Mouse (Mus musculus) WW6 (cell line): Measurements from ENCODE around the gene 1110051M20Rik.

ENCODE experiments used
- DNase-seq: peaks from one replicate; pipeline ENCODE4 v3.0.0-alpha.2; 2013; ENCODE audit warnings: low read depth, low spot score

Gene 1110051M20Rik

DNA sequence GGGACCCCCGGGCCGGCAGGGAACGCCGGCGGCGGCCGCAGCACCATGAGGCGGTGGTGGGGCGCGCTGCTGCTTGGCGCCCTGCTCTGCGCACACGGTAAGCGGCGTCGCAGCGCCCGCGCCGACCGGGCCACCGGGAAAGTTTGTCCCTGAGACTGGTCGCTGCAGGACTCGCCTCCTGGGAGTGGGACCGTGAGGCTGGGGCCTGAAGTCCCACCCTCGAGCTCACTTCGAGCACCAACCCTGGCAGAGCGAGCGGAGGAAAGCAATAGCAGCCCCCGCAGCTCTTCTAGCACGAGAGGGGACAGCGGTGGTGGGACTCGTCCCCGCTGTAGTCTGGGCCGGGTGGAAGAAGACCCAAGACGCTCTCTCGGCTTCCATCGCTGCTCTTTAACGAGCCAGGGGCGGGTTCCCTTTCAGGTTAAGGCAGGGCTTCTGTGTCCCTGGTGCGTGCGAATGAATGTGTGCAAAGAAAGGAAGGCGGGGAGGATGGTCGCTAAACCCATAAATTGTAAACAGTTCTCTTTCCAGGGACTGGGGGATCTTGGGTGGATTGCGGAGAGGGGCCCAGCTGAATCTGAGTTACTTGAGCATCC, 13.2 kb upstream of the 1110051M20Rik start:
- DNase-seq = no peak

DNA sequence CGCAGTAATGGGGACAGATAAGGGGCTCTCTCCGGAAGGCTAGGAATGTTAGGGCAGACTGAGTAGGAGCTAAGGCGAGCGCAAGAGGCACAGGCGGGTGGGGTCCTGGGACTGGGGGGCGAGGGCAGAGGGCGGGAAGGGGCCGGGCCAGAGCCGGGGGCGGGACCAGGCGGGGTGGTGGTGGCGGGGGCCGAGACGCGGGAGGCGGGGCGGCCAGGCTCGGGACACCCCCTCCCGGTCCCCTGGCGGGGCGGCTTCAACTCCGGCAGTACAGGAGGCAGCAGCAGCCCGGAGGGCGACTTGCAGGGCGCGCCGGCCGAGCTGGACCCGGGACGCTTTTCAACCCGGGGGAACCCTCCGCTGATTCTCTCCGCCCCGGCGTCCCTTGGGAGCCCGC, 12.8 kb upstream of the 1110051M20Rik start, which contains the start of gene Lrp4:
TSS of gene Lrp4 (plus strand) at position 253 of the 397 bp plus-strand sequence.
- DNase-seq = no peak

DNA sequence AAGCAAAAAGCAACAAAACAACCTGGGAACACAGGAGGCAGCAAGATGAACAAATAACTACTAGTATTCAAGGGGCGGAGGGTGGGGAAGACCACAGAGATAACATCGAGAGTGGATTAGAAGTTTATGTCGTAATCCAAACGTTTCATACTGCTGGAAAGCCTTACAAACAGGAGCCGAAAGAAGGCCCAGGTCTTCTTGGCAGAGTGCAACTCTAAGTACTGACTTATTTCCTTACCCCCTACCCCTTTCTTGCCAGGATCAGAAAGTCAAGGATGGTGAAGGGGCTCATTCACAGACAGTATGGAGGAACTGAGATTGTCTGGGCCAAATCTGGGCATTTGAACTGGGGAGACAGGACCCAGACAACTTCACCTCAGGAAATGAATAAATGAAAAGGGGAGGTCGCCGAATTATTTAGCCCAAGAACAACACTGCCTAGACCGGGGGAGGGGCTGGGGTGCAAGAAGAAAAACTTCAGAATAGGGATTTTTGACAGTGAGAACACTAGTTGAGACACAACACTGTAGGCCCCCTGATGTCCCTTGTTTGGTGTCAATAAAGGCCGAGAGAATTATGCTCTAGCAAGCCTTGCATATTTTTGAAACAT, 12.1 kb upstream of the 1110051M20Rik start:
- DNase-seq = no peak

DNA sequence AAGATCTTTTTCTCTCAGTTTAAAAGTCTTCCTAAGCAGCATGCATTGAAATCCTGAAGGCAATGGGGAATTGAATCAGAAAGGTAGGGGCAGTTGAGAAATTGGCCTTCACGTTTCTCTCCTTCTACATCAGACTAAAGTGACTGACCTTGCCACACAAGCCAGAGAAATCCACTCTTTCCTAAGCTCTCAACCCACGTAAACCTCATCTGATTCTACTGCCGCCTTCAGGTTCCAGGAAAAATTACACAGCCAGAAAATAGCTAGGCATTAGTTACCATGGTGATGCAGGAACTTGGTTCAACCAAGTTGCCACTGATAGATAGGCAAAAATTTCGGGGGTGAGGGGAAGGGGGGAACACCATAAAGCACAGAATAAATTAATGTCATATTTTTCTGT, 11.3 kb upstream of the 1110051M20Rik start:
- no peak for DNase-seq

DNA sequence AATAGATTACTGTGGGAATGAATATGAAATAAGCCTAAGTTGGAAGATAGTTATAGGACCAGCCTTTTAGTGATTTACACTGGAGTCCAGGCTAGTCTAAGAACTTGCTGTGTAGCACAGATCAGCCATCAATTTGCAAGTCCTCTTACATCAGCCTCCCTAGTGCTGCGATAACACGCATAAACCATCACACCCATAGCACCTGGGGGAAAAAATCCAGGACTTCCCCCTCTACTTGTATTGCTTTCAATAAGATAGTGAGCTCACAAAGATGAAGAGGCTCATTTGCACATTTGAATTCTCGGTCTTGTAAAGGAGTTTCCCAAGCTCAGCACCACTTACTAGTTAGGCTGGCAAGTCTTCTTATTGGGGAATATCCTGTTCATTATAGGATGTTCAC, 9.9 kb upstream of the 1110051M20Rik start:
- DNase-seq = no peak

DNA sequence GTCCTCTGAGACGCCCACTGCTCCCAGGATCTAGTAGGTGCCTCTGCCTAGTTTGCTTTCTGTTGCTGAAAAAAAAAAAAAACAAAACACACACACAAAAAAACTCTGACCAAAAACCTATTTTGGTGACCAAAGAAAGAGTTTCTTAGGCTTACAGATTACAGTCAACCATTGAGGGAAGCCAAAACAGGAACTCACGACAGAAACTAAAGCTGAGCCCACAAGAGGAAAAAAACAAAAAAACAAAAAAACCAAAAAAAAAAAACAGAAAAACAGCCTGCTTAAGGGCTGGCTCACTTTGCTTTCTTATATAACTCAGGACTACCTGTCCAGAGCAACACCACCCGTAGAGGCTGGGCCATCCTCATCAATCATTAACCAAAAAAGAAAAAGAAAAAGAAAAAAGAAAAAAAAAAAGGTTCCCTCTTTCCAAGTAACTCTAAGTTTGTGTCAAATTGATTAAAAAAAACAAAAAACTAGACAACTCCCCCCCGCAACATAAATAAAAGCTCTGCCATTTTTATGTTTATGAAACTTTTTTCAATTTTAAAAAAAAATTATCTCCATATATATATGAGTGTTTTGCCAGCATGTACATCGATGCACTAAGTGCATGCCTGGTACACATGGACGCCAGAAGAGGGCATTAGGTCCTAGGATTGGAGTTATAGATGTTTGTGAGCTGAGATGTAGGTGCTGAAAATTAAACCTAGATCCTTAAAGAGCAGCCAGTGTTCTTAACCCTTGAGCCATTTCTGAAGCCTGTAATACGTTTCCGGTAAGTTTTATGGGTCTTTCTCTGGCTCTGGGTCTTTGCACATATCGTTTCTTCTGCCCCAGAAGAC, 8.9 kb upstream of the 1110051M20Rik start:
- DNase-seq = no peak

DNA sequence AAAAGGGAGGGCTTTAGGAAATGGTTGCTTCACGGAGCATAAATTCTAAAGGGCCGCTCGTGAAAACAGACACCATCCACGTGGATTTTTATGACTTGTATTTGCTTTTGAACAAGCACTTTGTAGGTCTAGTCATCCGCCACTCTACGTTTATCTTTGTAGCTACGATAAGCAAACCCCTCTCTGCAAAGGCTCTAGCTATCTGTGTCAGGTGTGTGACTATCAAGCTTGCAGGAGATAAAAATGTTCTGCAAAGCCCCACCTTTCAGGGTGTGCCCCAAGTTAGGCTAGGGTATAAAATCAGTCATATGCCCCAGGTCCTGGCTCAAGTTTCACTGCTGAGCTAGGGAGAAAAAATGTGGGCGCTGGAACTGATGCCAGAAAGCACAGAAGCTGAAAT, 8.2 kb upstream of the 1110051M20Rik start:
- no peak for DNase-seq

DNA sequence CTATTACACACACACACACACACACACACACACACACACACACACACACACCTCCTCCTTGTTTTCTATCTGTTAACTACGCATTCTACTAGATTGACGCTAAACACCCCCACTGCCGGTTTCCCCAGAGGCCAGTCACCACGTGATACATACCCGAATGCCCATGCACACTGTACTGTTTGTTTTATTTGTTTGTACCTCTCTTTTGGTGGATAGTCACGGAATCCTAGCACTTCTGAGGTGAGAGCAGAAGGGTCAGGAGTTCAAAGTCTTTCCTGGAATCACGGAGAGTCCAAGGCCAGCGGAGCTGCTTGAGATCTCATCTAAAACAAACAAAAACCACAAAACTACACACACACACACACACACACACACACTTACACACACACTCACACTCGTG, 5.8 kb upstream of the 1110051M20Rik start:
- DNase-seq = no peak

DNA sequence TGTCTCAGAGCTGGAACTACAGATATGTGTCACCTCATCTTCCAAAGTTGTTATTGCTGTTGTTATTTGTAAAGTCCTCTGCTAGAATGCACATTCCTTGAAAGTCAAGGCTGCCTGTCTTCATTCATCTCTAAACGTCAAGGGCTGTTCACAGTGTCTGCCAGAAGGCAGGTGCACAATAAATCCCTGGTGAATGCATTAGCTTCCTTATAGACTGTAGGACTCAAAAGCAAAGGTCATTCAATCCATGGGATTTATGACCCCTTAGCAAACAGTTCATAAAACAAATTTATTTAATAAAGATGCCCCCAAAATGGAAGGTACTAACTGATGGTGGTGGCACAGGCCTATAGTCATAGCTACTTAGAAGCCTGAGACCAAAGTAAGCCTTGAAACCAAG, 5.2 kb upstream of the 1110051M20Rik start:
- DNase-seq = no peak

DNA sequence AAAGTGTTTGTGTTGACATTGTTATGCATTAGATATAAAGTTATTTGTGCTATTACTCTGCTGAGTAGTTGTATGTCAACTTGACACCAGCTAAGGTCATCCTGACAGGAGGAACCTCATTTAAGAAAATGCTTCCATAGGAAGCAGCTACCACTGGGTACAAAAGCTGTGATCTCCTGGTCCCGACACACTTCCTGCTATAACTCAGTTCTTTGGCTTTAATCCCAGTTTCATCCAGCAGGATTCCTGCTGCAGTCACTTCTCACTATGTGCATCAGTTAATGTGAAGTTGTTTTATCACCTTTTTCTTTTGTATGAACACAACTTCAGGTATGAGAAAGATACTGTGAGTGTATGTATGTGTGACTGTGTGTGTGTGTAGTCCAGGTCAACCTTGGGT, 2.3 kb downstream of the 1110051M20Rik start:
- no peak for DNase-seq

DNA sequence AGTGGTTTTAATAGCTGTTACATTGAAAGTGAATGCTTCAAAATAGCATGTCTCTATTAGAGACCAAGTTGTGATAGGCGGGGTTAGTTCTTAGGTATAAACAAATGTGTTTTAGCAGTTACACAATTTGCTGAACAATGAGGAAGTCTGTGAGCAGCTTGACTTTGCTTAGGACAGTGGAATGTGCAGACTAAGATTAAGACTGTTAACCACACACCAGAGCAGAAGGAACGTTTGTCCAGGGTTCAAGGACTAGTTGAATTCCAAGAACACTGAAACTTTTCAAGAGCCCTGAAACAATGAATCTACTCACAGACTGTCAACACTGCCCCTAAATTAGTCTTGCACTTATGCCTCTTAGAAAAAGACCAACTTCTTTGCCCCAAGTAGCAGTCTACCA, 2.8 kb downstream of the 1110051M20Rik start:
- no peak for DNase-seq

DNA sequence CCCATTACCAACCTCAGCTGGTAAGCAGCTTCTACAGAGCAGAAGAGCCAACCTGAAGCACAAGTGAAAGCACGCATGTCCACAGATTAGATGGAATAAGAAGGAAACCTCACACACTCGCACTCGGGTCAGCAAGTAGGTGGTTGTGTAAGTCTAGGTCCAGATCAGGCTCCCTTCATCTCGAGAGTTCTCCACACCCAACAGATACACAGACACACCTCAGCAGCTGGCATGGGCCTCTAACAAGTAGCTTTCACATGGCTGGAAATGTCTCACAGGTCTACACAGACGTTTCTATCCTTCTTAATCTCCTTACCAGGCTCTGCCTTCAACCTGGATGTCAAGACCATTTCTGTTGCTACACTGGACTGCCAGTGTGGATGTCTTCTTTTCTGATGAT, 3.8 kb downstream of the 1110051M20Rik start:
- no peak for DNase-seq

DNA sequence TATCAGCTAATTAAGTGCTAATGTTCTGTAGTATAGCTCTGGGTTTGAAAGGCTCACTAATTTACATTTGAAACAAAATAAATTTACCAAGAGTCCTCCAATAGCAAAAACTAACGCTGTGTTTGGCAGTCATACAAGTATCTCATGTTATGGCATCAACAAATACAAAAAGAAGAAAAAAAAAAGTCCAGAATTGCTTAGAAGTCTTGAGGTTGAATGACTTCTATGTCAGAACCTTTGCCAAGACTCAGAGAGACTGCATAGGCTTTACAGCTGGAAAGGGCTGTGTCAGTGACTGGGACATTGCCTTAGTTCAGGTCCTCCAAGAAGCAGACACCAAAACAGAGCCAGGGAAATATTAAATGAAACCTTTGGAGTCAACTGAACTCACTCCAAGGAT, 4.6 kb downstream of the 1110051M20Rik start:
- DNase-seq = no peak

DNA sequence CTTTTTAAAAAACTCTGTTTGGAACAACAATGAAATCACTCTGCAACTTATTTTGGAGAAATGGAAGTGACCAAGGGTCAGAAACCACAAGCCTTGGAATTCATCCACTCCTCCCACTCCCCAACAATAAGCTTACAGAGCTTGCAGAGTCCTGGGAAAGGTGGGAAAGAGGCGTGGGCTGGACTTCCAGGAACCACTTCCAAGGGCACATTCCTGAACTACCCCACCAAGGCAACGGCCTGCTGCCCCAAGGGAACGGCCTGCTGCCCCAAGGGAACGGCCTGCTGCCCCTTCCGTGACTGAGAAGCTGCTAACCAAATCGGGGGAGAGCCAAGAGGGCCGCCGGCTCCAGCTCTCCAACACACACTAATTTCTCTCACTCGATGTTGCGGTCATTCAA, 5.2 kb downstream of the 1110051M20Rik start:
- DNase-seq = no peak

DNA sequence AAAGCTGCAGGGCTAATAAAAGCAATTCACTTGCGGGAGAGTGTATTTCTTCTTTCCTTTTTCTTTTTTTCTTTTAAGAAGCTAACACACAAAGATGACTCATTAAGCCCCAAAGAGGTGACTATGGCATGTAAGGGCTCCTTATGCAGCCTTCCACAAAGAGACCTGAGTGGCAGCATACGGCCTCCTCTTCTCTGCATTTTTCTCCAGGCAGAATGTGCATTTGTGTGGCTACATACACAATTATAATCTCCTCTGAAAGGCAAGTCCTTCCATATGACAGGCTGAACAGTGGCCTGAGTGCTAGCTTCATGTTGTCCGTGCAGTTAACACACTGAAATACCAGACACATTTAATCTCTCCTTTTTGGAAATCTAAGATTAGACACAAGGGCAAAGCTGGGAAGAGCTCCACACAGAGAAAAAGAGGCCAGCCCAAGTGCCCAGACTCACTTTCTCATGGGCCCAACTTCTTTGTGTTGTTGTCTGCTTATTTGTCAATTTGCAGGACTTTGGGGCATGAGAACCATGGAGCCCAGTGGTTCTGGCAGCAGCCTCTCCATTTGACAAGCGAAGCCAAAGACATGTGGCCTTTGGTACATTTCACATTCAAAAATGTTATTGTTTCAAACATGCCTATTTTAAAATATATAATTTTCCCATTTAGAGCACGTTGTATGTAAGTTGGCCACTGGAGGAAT, 7.2 kb downstream of the 1110051M20Rik start:
- no peak for DNase-seq

DNA sequence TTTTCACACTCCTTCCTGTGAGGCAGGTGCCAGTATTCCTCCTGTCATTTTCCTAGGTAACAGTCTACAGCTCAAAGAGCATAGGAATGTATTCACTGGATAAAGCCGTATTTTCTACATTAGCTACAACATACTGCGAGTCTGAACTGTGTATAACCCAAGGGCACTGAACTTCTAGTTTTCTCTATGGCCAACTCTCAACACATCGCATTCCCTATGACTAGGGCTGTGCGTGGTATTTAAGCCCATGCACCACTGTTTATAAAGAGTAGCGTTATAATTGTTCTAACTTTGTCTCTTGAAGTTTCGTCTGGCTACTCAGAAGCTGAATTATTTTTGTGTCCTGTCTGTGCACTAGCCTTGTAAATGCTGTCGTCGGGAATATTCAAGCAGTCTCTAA, 7.8 kb downstream of the 1110051M20Rik start:
- DNase-seq = no peak

DNA sequence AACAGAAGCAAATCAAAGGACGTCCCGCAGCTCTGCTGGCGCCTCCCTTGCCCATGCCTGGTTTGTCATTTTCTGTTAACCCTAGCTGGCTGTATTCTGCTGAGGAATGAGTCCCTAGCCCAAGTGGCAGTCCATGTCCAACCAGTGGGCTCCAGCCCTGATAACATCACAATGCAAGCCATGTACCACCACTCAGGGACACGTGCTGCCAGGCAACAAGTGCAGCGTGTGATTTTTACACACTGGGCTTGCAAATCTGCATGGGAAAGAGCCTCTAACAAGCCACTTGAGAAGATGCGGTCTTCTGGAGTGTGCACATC, 13.9 kb downstream of the 1110051M20Rik start:
- DNase-seq = no peak

DNA sequence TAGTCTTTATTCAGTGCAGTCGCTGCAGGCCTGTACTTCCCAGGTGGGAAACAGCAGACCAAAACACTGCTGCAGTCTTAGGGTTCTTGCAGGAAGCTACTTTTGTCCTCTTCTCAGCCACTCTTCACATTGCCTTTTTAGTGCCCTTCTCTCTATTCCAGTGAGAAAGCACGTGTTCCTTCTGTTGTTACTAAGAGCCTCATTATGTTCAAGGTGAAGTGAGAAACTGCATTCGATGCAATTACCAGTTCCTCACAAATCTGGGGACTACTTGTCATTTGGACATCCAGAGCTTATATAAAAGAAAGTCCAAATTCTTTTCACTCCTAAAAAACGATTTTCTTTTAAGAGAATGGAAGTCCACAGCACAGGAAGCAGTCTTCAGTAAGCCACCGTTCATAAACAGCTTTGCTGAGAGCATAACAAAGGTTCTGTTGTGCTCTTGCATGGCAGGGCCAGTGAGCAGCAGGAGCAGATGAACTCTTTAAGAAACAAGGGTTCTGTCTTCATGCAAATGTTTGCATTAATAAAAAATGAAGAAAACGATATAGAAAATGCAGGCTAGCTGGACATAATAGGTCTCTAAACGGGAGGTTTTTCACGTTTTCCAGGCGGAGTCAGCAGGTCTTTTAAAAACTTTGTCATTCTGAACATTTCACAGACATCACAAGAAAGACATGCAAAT, 14.4 kb downstream of the 1110051M20Rik start:
- DNase-seq = no peak

DNA sequence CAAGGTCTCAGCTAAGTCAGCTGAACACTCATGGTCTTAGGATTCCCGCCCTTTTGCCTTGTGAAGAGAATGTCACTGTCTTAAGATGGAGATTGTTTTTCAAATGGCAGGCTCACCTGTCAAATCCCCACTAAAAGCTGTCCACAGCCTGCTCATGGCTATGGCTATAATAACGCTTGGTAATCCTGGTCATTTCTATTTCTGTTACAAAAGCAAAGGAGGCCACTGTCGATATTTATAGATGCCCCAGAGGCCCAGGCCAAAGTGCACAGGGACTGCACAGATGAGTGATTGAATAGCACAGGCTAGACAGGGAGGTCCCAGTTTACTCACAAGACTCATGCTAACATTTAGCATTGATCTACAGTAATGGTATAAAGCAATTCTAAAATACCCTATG, 15.4 kb downstream of the 1110051M20Rik start:
- DNase-seq = no peak

DNA sequence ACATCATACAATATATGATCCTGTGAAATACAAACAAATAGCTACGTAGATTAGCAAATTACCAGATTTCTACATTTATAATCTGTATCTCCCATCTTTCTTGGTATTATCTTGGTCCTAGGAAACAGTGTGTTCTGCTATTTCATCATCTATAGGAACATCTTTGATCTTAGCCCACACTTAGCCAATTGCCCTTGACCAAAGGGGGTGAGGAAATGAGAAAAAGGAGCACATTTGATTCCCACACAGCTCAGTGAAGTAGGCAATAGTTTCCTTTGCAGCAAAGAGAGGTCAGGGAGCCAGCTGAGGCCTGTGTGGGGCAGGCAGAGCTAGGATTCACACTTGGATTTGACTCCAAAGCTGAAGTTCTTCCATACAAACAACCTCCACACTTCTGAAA, 18.2 kb downstream of the 1110051M20Rik start:
- DNase-seq = no peak

DNA sequence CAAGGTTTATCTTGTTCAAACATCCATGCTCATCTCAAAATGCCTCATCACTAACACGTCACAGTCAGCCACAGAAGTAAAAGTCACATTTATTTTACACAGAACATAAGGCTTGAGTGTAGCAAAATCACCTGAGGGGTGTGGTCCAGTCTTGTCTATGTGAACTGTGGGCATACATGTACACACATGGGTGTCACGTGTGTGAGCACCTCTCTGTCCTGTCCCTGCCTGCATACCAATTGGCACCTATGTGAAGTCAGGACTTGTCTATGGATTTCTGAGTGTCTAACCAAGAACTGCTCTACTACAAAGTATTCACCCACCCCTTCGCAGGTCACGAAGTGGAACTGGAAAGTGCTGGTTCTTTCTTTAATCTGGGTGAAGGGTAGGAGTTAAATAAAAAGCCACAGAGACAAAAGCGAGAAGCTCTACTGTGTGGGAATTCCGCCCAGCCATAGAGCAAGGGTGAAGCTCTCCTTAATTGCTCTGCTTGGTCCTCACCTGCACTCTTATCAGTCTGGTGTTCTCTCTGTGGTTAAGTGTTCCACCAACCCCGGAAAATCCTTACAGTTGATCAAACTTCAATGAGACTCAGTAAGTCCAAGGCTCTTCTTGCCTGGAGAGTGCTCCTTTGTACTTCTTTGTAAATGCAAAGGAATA, 20.3 kb downstream of the 1110051M20Rik start:
- no peak for DNase-seq
